Mouse (Mus musculus) heart, embryonic 14.5 days (tissue): ENCODE results near the gene Matk. TPM values are rescaled to one million over a fixed set of nuclear protein-coding genes. Genes with fewer than 3 reads are reported as not detected.

Experiments
- ATAC-seq: fragments of 200-750 bp; cut with Nextera tagmentation; 2 replicates; pipeline ENCODE4 v1.8.0; 2017; ENCODE audit warnings: low read depth, moderate TSS enrichment; ENCODE audit not compliant: insufficient number of reproducible peaks, insufficient read depth, low FRiP score
- H3K27ac ChIP-seq, 2 experiments: fragments of 200-500 bp in 1 of 2; fragments of 300-500 bp in 1 of 2; sonication (generic) in 1 of 2; replicated peaks in 1 of 2; 2 replicates each; pipeline ENCODE4 v1.5.1; 2012 to 2014; ENCODE audit warnings: low read depth in 2 of 2, low read length in 2 of 2, control low read depth in 1 of 2, mild to moderate bottlenecking in 1 of 2, mixed read lengths in 1 of 2; ENCODE audit not compliant: control insufficient read depth in 1 of 2, insufficient read depth in 1 of 2
- H3K27me3 ChIP-seq: fragments of 300-500 bp; sonication (generic); 2 replicates; pipeline ENCODE4 v1.6.1; 2014; ENCODE audit warnings: mild to moderate bottlenecking, low read length, control low read depth; ENCODE audit not compliant: control insufficient read depth, insufficient read depth
- H3K36me3 ChIP-seq: fragments of 300-500 bp; sonication (generic); 2 replicates; pipeline ENCODE4 v1.6.1; 2014; ENCODE audit warnings: mild to moderate bottlenecking, control low read depth, low read length, mixed read lengths; ENCODE audit not compliant: control insufficient read depth, insufficient read depth
- H3K4me1 ChIP-seq, 2 experiments: fragments of 200-500 bp in 1 of 2; fragments of 300-500 bp in 1 of 2; sonication (generic) in 1 of 2; 2 replicates each; pipeline ENCODE4 v1.6.1; 2012 to 2014; ENCODE audit warnings: low read length in 2 of 2, control low read depth in 1 of 2, mixed read lengths in 1 of 2; ENCODE audit not compliant: control insufficient read depth in 2 of 2, insufficient read depth in 2 of 2
- H3K4me2 ChIP-seq: fragments of 300-500 bp; sonication (generic); 2 replicates; pipeline ENCODE4 v1.6.1; 2014; ENCODE audit warnings: mild to moderate bottlenecking, low read length
- H3K4me3 ChIP-seq, 2 experiments: fragments of 200-500 bp in 1 of 2; fragments of 300-500 bp in 1 of 2; sonication (generic) in 1 of 2; 2 replicates each; pipeline ENCODE4 v1.5.1; 2012 to 2014; ENCODE audit warnings: low read length in 2 of 2, mild to moderate bottlenecking in 2 of 2, control low read depth in 1 of 2, low read depth in 1 of 2, moderate library complexity in 1 of 2; ENCODE audit not compliant: control insufficient read depth in 1 of 2, insufficient read depth in 1 of 2
- H3K9ac ChIP-seq: fragments of 300-500 bp; sonication (generic); 2 replicates; pipeline ENCODE4 v1.6.1; 2014; ENCODE audit warnings: mild to moderate bottlenecking, low read length
- H3K9me3 ChIP-seq: fragments of 300-500 bp; sonication (generic); 2 replicates; pipeline ENCODE4 v1.6.1; 2016; ENCODE audit warnings: low read length, control low read depth; ENCODE audit not compliant: control insufficient read depth
- WGBS: fragments of 180-500 bp; shearing (Covaris S2); extraction: QIAGEN DNeasy Blood & Tissue Kit; methylation state at CpG from one replicate; pipeline ENCODE4 v1.1.7; 2014; 5-methylcytosine and 5-hydroxymethylcytosine counted together
- polyA plus RNA-seq: library from polyadenylated mRNA; unstranded; fragments of >200 nt; fragmentation: Nextera tagmentation; extraction: Ambion mirVana; gene quantifications from 2 replicates; pipeline ENCODE4 v1.2.1, GENCODE M21; 2014

The Matk gene
- polyA plus RNA-seq, 1 experiment from 2014 or later: 0.91 TPM

- H3K9me3 ChIP-seq: no peaks in the 10 kb centered on the region
- ATAC-seq: no peak
- peaks cover 30 to 34% of the 10 kb centered on the region in 2 experiments for H3K4me1 ChIP-seq
- H3K4me2 ChIP-seq: peak overlapping the region; percentile 98
- WGBS: 48% methylated on average over 8 of the region's 8 CpGs
- no peaks in the 10 kb centered on the region; the same call in 1 of the 2 replicates for H3K36me3 ChIP-seq
- H3K9ac ChIP-seq: peak overlapping the region; percentile 78; the same call in 1 of the 2 replicates
- H3K27ac ChIP-seq: no peak overlapping the region
- peaks cover 24% of the 10 kb centered on the region for H3K27me3 ChIP-seq
- H3K4me3 ChIP-seq: peak overlapping the region in 1 of 2 experiments; percentile 85; a peak in 3 of 4 replicates
Measured at GRCm38 (mm10) chr10:81294442-81294841, 41.7 kb downstream of the Matk start.

GRCm38 (mm10) chr10:81295185-81295584, 42.5 kb downstream of the Matk start:
- Histone ChIP-seq H3K9me3 (no peaks in the 10 kb centered on the region), H3K4me1 (peaks cover 36 to 42% of the 10 kb centered on the region in 2 experiments), H3K4me3 (no peak overlapping the region), H3K9ac (0 out of 2 replicates have a peak overlapping the region, but pooled peaks have one; percentile 78), H3K27ac (no peak overlapping the region), H3K36me3 (no peaks in the 10 kb centered on the region; the same call in 1 of the 2 replicates), H3K27me3 (peaks cover 17% of the 10 kb centered on the region), H3K4me2 (no peak overlapping the region)
- WGBS: 86% methylated on average over 6 of the region's 6 CpGs
- no peak for ATAC-seq

GRCm38 (mm10) chr10:81297246-81297645, 44.5 kb downstream of the Matk start:
- no peaks in the 10 kb centered on the region; the same call in 1 of the 2 replicates for H3K36me3 ChIP-seq
- ATAC-seq: no peak
- no peak overlapping the region for H3K4me3 ChIP-seq
- H3K27ac ChIP-seq: peak overlapping the region; percentile 62 to 71
- H3K9me3 ChIP-seq: no peaks in the 10 kb centered on the region
- 83% methylated on average over 6 of the region's 6 CpGs for WGBS
- peak overlapping the region; percentile 54 for H3K9ac ChIP-seq
- H3K4me1 ChIP-seq: peaks cover 50 to 60% of the 10 kb centered on the region in 2 experiments
- H3K4me2 ChIP-seq: peak overlapping the region; percentile 26
- H3K27me3 ChIP-seq: no peaks in the 10 kb centered on the region

- Histone ChIP-seq H3K27me3 (no peaks in the 10 kb centered on the region), H3K4me2 (peak overlapping the region; percentile 26), H3K9ac (peak overlapping the region; percentile 54), H3K36me3 (no peaks in the 10 kb centered on the region; the same call in 1 of the 2 replicates), H3K9me3 (no peaks in the 10 kb centered on the region), H3K4me3 (no peak overlapping the region), H3K27ac (peak overlapping the region; percentile 62 to 71), H3K4me1 (peaks cover 55 to 66% of the 10 kb centered on the region in 2 experiments)
- ATAC-seq: peak; percentile 61
- WGBS: 23% methylated on average over 10 of the region's 10 CpGs
Measured at GRCm38 (mm10) chr10:81297845-81298244, 45.1 kb downstream of the Matk start.

GRCm38 (mm10) chr10:81298369-81299100, 45.8 kb downstream of the Matk start:
- H3K9ac ChIP-seq: 0 out of 2 replicates have a peak overlapping the region, but pooled peaks have one; percentile 54
- ATAC-seq: no peak
- H3K27ac ChIP-seq: peak overlapping the region; percentile 62 to 71
- H3K4me3 ChIP-seq: no peak overlapping the region
- H3K4me2 ChIP-seq: no peak overlapping the region
- 87% methylated on average over 17 of the region's 17 CpGs for WGBS
- peaks cover 61 to 72% of the 10 kb centered on the region in 2 experiments for H3K4me1 ChIP-seq
- H3K27me3 ChIP-seq: no peaks in the 10 kb centered on the region
- no peaks in the 10 kb centered on the region for H3K9me3 ChIP-seq
- H3K36me3 ChIP-seq: no peaks in the 10 kb centered on the region; the same call in 1 of the 2 replicates

GRCm38 (mm10) chr10:81299585-81300351, 47.0 kb downstream of the Matk start:
- Histone ChIP-seq H3K9ac (peak overlapping the region; percentile 34; the same call in 1 of the 2 replicates), H3K27me3 (no peaks in the 10 kb centered on the region), H3K9me3 (no peaks in the 10 kb centered on the region), H3K4me3 (no peak overlapping the region), H3K4me1 (peaks cover 50 to 71% of the 10 kb centered on the region in 2 experiments), H3K36me3 (no peaks in the 10 kb centered on the region; the same call in 1 of the 2 replicates), H3K4me2 (no peak overlapping the region), H3K27ac (no peak overlapping the region)
- no peak for ATAC-seq
- WGBS: 84% methylated on average over 14 of the region's 14 CpGs

GRCm38 (mm10) chr10:81300352-81300907, 47.7 kb downstream of the Matk start:
- H3K4me2 ChIP-seq: no peak overlapping the region
- H3K9ac ChIP-seq: no peak overlapping the region
- H3K4me3 ChIP-seq: no peak overlapping the region
- H3K36me3 ChIP-seq: no peaks in the 10 kb centered on the region; the same call in 1 of the 2 replicates
- WGBS: 72% methylated on average over 9 of the region's 9 CpGs
- peaks cover 49 to 70% of the 10 kb centered on the region in 2 experiments for H3K4me1 ChIP-seq
- H3K9me3 ChIP-seq: no peaks in the 10 kb centered on the region
- no peak overlapping the region for H3K27ac ChIP-seq
- ATAC-seq: no peak
- no peaks in the 10 kb centered on the region for H3K27me3 ChIP-seq
